Mouse (Mus musculus) heart, embryonic 16.5 days (tissue): ENCODE measurements around the gene Olfr1155. TPM values are rescaled to one million over a fixed set of nuclear protein-coding genes. Genes with fewer than 3 reads are reported as not detected.

Source experiments
- ATAC-seq: fragments of 200-750 bp; cut with Nextera tagmentation; replicated peaks from 2 replicates; pipeline ENCODE4 v1.8.0; 2017; ENCODE audit warnings: moderate number of reproducible peaks; ENCODE audit not compliant: insufficient read depth, low FRiP score; ENCODE audit errors: extremely low read depth
- H3K27ac ChIP-seq: fragments of 300-500 bp; sonication (generic); 2 replicates; pipeline ENCODE4 v1.5.1; 2014; ENCODE audit warnings: mild to moderate bottlenecking, low read length, control low read depth, moderate library complexity
- H3K27me3 ChIP-seq: fragments of 300-500 bp; sonication (generic); 2 replicates; pipeline ENCODE4 v1.6.1; 2014; ENCODE audit warnings: low read length, mixed read lengths; ENCODE audit not compliant: control insufficient read depth, insufficient read depth
- H3K36me3 ChIP-seq: fragments of 300-500 bp; sonication (generic); 2 replicates; pipeline ENCODE4 v1.6.1; 2014; ENCODE audit not compliant: control insufficient read depth, insufficient read depth
- H3K4me1 ChIP-seq: fragments of 300-500 bp; sonication (generic); 2 replicates; pipeline ENCODE4 v1.6.1; 2014; ENCODE audit warnings: low read length, mixed read lengths; ENCODE audit not compliant: control insufficient read depth, insufficient read depth
- H3K4me2 ChIP-seq: fragments of 300-500 bp; sonication (generic); 2 replicates; pipeline ENCODE4 v1.6.1; 2014; ENCODE audit warnings: low read depth, mild to moderate bottlenecking, control low read depth, low read length
- H3K4me3 ChIP-seq: fragments of 300-500 bp; sonication (generic); 2 replicates; pipeline ENCODE4 v1.5.1; 2014; ENCODE audit warnings: mild to moderate bottlenecking, control low read depth, low read length
- H3K9ac ChIP-seq: fragments of 300-500 bp; sonication (generic); 2 replicates; pipeline ENCODE4 v1.6.1; 2014; ENCODE audit warnings: low read length, control low read depth
- H3K9me3 ChIP-seq: fragments of 300-500 bp; sonication (generic); replicated peaks from 2 replicates; pipeline ENCODE4 v1.6.1; 2016; ENCODE audit warnings: low read length; ENCODE audit not compliant: control insufficient read depth
- WGBS: fragments of 180-500 bp; shearing (Covaris S2); extraction: QIAGEN DNeasy Blood & Tissue Kit; methylation state at CpG from one replicate; pipeline ENCODE4 v1.1.7; 2014; 5-methylcytosine and 5-hydroxymethylcytosine counted together
- polyA plus RNA-seq: library from polyadenylated mRNA; unstranded; fragments of >200 nt; fragmentation: Nextera tagmentation; extraction: Ambion mirVana; gene quantifications from 2 replicates; pipeline ENCODE4 v1.2.1, GENCODE M21; 2015

Gene Olfr1155
- not detected in 2 replicates for polyA plus RNA-seq

- WGBS = 93% methylated on average over 1 of the region's 1 CpGs
- H3K9me3 ChIP-seq = no peaks in the 10 kb centered on the region; the same call in 1 of the 2 replicates
- ATAC-seq = no peak
- H3K9ac ChIP-seq = no peak within 1 kb of the TSS
- H3K4me1 ChIP-seq = no peaks in the 10 kb centered on the region
- no peak within 1 kb of the TSS for H3K4me2 ChIP-seq
- no peaks in the 10 kb centered on the region for H3K36me3 ChIP-seq
- no peaks in the 10 kb centered on the region for H3K27me3 ChIP-seq
- H3K4me3 ChIP-seq = no peak within 1 kb of the TSS
- no peak within 1 kb of the TSS for H3K27ac ChIP-seq
These were observed at the start of gene Olfr1155 for GRCm38 (mm10) chr2:87945037-87945436. Gene Olfr1155 (minus strand): TSS chr2:87945137.

- ATAC-seq = no peak
- Histone ChIP-seq H3K36me3 (no peaks in the 10 kb centered on the region), H3K4me2 (no peak within 1 kb of the TSS), H3K27ac (no peak within 1 kb of the TSS), H3K4me1 (no peaks in the 10 kb centered on the region), H3K9me3 (no peaks in the 10 kb centered on the region), H3K4me3 (no peak within 1 kb of the TSS), H3K27me3 (no peaks in the 10 kb centered on the region), H3K9ac (no peak within 1 kb of the TSS)
These were observed 44.9 kb upstream of the Olfr1155 start, which contains the start of gene Olfr1158 for GRCm38 (mm10) chr2:87989813-87990212. Gene Olfr1158 (plus strand): TSS chr2:87990113.

GRCm38 (mm10) chr2:87974563-87974962 is 29.6 kb upstream of the Olfr1155 start, which contains the start of gene Olfr74:
Gene Olfr74 (minus strand): TSS chr2:87974663.
- no peak within 1 kb of the TSS for H3K27ac ChIP-seq
- no peak within 1 kb of the TSS for H3K9ac ChIP-seq
- no peak within 1 kb of the TSS for H3K4me2 ChIP-seq
- no peaks in the 10 kb centered on the region for H3K36me3 ChIP-seq
- no peaks in the 10 kb centered on the region for H3K27me3 ChIP-seq
- 63% methylated on average over 3 of the region's 3 CpGs for WGBS
- H3K4me1 ChIP-seq = no peaks in the 10 kb centered on the region
- H3K4me3 ChIP-seq = no peak within 1 kb of the TSS
- ATAC-seq = no peak
- no peaks in the 10 kb centered on the region for H3K9me3 ChIP-seq

- no peak within 1 kb of the TSS for H3K9ac ChIP-seq
- no peak within 1 kb of the TSS for H3K27ac ChIP-seq
- H3K36me3 ChIP-seq = no peaks in the 10 kb centered on the region
- H3K9me3 ChIP-seq = no peaks in the 10 kb centered on the region
- no peak within 1 kb of the TSS for H3K4me3 ChIP-seq
- H3K27me3 ChIP-seq = no peaks in the 10 kb centered on the region
- no peaks in the 10 kb centered on the region for H3K4me1 ChIP-seq
- no peak within 1 kb of the TSS for H3K4me2 ChIP-seq
- WGBS = 91% methylated on average over 4 of the region's 4 CpGs
- no peak for ATAC-seq
These were observed 23.3 kb upstream of the Olfr1155 start, which contains the start of gene Olfr1157 for GRCm38 (mm10) chr2:87968199-87968598. Gene Olfr1157 (minus strand): TSS chr2:87968299.

GRCm38 (mm10) chr2:87953000-87953399 is 8.1 kb upstream of the Olfr1155 start, which contains the start of gene Olfr1156:
Gene Olfr1156 (minus strand): TSS chr2:87953100.
- H3K36me3 ChIP-seq = no peaks in the 10 kb centered on the region
- H3K4me3 ChIP-seq = no peak within 1 kb of the TSS
- H3K9me3 ChIP-seq = no peaks in the 10 kb centered on the region
- no peak within 1 kb of the TSS for H3K4me2 ChIP-seq
- no peaks in the 10 kb centered on the region for H3K27me3 ChIP-seq
- no peak within 1 kb of the TSS for H3K9ac ChIP-seq
- no peak for ATAC-seq
- H3K27ac ChIP-seq = no peak within 1 kb of the TSS
- H3K4me1 ChIP-seq = no peaks in the 10 kb centered on the region

- Histone ChIP-seq H3K27ac (no peak within 1 kb of the TSS), H3K36me3 (no peaks in the 10 kb centered on the region), H3K9me3 (no peaks in the 10 kb centered on the region), H3K4me1 (no peaks in the 10 kb centered on the region), H3K9ac (no peak within 1 kb of the TSS), H3K4me3 (no peak within 1 kb of the TSS), H3K27me3 (no peaks in the 10 kb centered on the region), H3K4me2 (no peak within 1 kb of the TSS)
- 68% methylated on average over 1 of the region's 1 CpGs for WGBS
- ATAC-seq = no peak
These were observed 39.9 kb downstream of the Olfr1155 start, which contains the start of gene Olfr1154 for GRCm38 (mm10) chr2:87905066-87905465. Gene Olfr1154 (minus strand): TSS chr2:87905166.

- H3K36me3 ChIP-seq = no peaks in the 10 kb centered on the region
- no peak within 1 kb of the TSS for H3K27ac ChIP-seq
- 55% methylated on average over 1 of the region's 1 CpGs for WGBS
- H3K4me2 ChIP-seq = no peak within 1 kb of the TSS
- H3K4me1 ChIP-seq = no peaks in the 10 kb centered on the region
- H3K9ac ChIP-seq = no peak within 1 kb of the TSS
- no peaks in the 10 kb centered on the region for H3K9me3 ChIP-seq
- H3K27me3 ChIP-seq = no peaks in the 10 kb centered on the region
- no peak within 1 kb of the TSS for H3K4me3 ChIP-seq
- no peak for ATAC-seq
These were observed 50.3 kb downstream of the Olfr1155 start, which contains the start of gene Olfr1153 for GRCm38 (mm10) chr2:87894662-87895061. Gene Olfr1153 (plus strand): TSS chr2:87894962.

Other genes starting within 250 kb of the Olfr1155 start
- not detected in 2 replicates for gene Olfr1137, start 232.0 kb downstream of the Olfr1155 start, polyA plus RNA-seq
- not detected in 2 replicates for gene Olfr1138, start 205.2 kb downstream of the Olfr1155 start, polyA plus RNA-seq
- not detected in 2 replicates for gene Olfr1140, start 201.4 kb downstream of the Olfr1155 start, polyA plus RNA-seq
- not detected in 2 replicates for gene Olfr1141, start 191.1 kb downstream of the Olfr1155 start, polyA plus RNA-seq
- not detected in 2 replicates for gene Olfr152, start 165.7 kb downstream of the Olfr1155 start, polyA plus RNA-seq
- gene Olfr1143, start 144.5 kb downstream of the Olfr1155 start, polyA plus RNA-seq = not detected in 2 replicates
- not detected in 2 replicates for gene Olfr1145, start 135.3 kb downstream of the Olfr1155 start, polyA plus RNA-seq
- gene Olfr1148, start 114.6 kb downstream of the Olfr1155 start, polyA plus RNA-seq = not detected in 2 replicates
- gene Olfr1150-ps1, start 101.1 kb downstream of the Olfr1155 start, polyA plus RNA-seq = not detected in 2 replicates
- not detected in 2 replicates for gene Olfr1151, start 89.3 kb downstream of the Olfr1155 start, polyA plus RNA-seq
- gene Olfr1152, start 78.6 kb downstream of the Olfr1155 start, polyA plus RNA-seq = not detected in 2 replicates
- not detected in 2 replicates for gene Olfr1153, start 50.2 kb downstream of the Olfr1155 start, polyA plus RNA-seq
- gene Olfr1154, start 40.0 kb downstream of the Olfr1155 start, polyA plus RNA-seq = not detected in 2 replicates
- gene Olfr1156, start 8.0 kb upstream of the Olfr1155 start, polyA plus RNA-seq = not detected in 2 replicates
- gene Olfr1157, start 23.2 kb upstream of the Olfr1155 start, polyA plus RNA-seq = not detected in 2 replicates
- not detected in 2 replicates for gene Olfr74, start 29.5 kb upstream of the Olfr1155 start, polyA plus RNA-seq
- not detected in 2 replicates for gene Olfr1158, start 45.0 kb upstream of the Olfr1155 start, polyA plus RNA-seq
- not detected in 2 replicates for gene Olfr1160, start 63.1 kb upstream of the Olfr1155 start, polyA plus RNA-seq
- gene Olfr1161, start 77.6 kb upstream of the Olfr1155 start, polyA plus RNA-seq = not detected in 2 replicates
- not detected in 2 replicates for gene Olfr73, start 92.6 kb upstream of the Olfr1155 start, polyA plus RNA-seq
- not detected in 2 replicates for gene Olfr1162, start 106.0 kb upstream of the Olfr1155 start, polyA plus RNA-seq
- not detected in 2 replicates for gene Olfr1163, start 126.7 kb upstream of the Olfr1155 start, polyA plus RNA-seq
- gene Olfr1164, start 148.8 kb upstream of the Olfr1155 start, polyA plus RNA-seq = not detected in 2 replicates
- not detected in 2 replicates for gene Olfr1166, start 183.1 kb upstream of the Olfr1155 start, polyA plus RNA-seq
- not detected in 2 replicates for gene Olfr1167, start 210.1 kb upstream of the Olfr1155 start, polyA plus RNA-seq
- gene Olfr1168, start 236.7 kb upstream of the Olfr1155 start, polyA plus RNA-seq = not detected in 2 replicates